Mouse (Mus musculus) C2C12 (cell line): Measurements from ENCODE around the gene Hdac8. TPM values are rescaled to one million over a fixed set of nuclear protein-coding genes. Genes with fewer than 3 reads are reported as not detected.

Experiments used
- H3K27me3 ChIP-seq: one replicate; pipeline ENCODE4 v1.6.1; 2011; ENCODE audit not compliant: control insufficient read depth, insufficient read depth, insufficient read length
- H3K36me3 ChIP-seq: one replicate; pipeline ENCODE4 v1.6.1; 2011; ENCODE audit not compliant: control insufficient read depth, insufficient read depth
- H3K4me3 ChIP-seq: one replicate; pipeline ENCODE4 v1.5.1; 2011; ENCODE audit warnings: mild to moderate bottlenecking, control low read depth; ENCODE audit not compliant: poor library complexity, insufficient read depth, severe bottlenecking
- H3K79me2 ChIP-seq: one replicate; pipeline ENCODE4 v1.6.1; 2011; ENCODE audit not compliant: control insufficient read depth, insufficient read depth
- H3K79me3 ChIP-seq: one replicate; pipeline ENCODE4 v1.6.1; 2011; ENCODE audit warnings: low read depth, control low read depth
- H3ac ChIP-seq: one replicate; pipeline ENCODE3; 2011; ENCODE audit warnings: low read depth; ENCODE audit not compliant: control insufficient read depth, insufficient read length
- CEBPB ChIP-seq: IDR thresholded peaks from one replicate; pipeline ENCODE4 v1.6.1; 2011; ENCODE audit warnings: low read depth, mild to moderate bottlenecking, control low read depth, moderate library complexity
- CTCF ChIP-seq: IDR thresholded peaks from one replicate; pipeline ENCODE4 v1.5.1; 2011; ENCODE audit not compliant: control insufficient read depth, insufficient read depth, insufficient read length
- FOSL1 ChIP-seq: IDR thresholded peaks from one replicate; pipeline ENCODE4 v1.8.0; 2011; ENCODE audit warnings: mild to moderate bottlenecking, low read length; ENCODE audit not compliant: poor library complexity, insufficient read depth, severe bottlenecking
- MAX ChIP-seq: IDR thresholded peaks from one replicate; pipeline ENCODE4 v1.6.1; 2011; ENCODE audit warnings: mild to moderate bottlenecking, control low read depth
- MYOD1 ChIP-seq: IDR thresholded peaks from one replicate; pipeline ENCODE4 v1.6.1; 2011; ENCODE audit warnings: low read depth; ENCODE audit not compliant: control insufficient read depth, insufficient read length
- MYOG ChIP-seq: IDR thresholded peaks from one replicate; pipeline ENCODE4 v1.6.1; 2011; ENCODE audit not compliant: control insufficient read depth, insufficient read length; ENCODE audit errors: extremely low read depth
- USF1 ChIP-seq: IDR thresholded peaks from one replicate; pipeline ENCODE4 v1.6.1; 2011; ENCODE audit warnings: low read depth, mild to moderate bottlenecking, control low read depth, moderate library complexity
- polyA plus RNA-seq: library from polyadenylated mRNA; unstranded; fragments of >200 nt; fragmentation: generic; extraction: Trizol; gene quantifications from one replicate; pipeline ENCODE4 v1.2.1, GENCODE M21; 2012; ENCODE audit warnings: missing spikeins

Gene Hdac8
- polyA plus RNA-seq, 1 experiment = 4.3 TPM

GRCm38 (mm10) chrX:102302476-102302875, 202.7 kb downstream of the Hdac8 start:
- no peaks in the 10 kb centered on the region for H3K79me3 ChIP-seq
- H3K4me3 ChIP-seq = no peak overlapping the region
- no peaks in the 10 kb centered on the region for H3K27me3 ChIP-seq
- TF ChIP-seq CTCF (no peak), CEBPB (no peak), USF1 (no peak), FOSL1 (no peak), MYOD1 (no peak), MAX (no peak), MYOG (no peak)
- no peak overlapping the region for H3ac ChIP-seq
- no peaks in the 10 kb centered on the region for H3K36me3 ChIP-seq
- H3K79me2 ChIP-seq = no peaks in the 10 kb centered on the region

DNA sequence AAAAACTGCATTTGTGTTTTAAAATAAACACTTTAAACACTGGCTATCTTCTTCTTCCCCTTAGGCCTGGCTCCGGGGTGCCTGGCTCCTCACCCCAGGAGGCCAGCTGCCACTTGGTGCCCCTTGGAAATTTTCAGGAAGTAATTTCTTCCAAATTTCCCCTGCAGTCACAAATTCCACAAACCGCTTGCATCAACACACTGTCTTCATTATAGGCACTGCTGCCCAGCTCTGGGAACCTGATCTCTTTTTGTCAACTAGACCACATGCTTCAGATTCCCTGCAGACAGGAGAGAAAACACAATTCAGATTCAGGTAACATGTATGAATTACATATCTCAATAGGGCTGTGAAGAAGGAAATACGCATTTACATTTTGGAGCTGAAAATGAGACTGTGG, 220.3 kb downstream of the Hdac8 start:
- H3K27me3 ChIP-seq = no peaks in the 10 kb centered on the region
- no peaks in the 10 kb centered on the region for H3K79me3 ChIP-seq
- no peaks in the 10 kb centered on the region for H3K36me3 ChIP-seq
- no peak for TF ChIP-seq MYOG
- TF ChIP-seq MAX = no peak
- no peak for TF ChIP-seq CEBPB
- no peak for TF ChIP-seq CTCF
- no peak for TF ChIP-seq FOSL1
- TF ChIP-seq MYOD1 = no peak
- no peak for TF ChIP-seq USF1
- no peaks in the 10 kb centered on the region for H3K79me2 ChIP-seq
- H3ac ChIP-seq = no peak overlapping the region
- no peak overlapping the region for H3K4me3 ChIP-seq

GRCm38 (mm10) chrX:102262620-102263345, 242.4 kb downstream of the Hdac8 start:
- Histone ChIP-seq H3K27me3 (no peaks in the 10 kb centered on the region), H3K36me3 (no peaks in the 10 kb centered on the region)

DNA sequence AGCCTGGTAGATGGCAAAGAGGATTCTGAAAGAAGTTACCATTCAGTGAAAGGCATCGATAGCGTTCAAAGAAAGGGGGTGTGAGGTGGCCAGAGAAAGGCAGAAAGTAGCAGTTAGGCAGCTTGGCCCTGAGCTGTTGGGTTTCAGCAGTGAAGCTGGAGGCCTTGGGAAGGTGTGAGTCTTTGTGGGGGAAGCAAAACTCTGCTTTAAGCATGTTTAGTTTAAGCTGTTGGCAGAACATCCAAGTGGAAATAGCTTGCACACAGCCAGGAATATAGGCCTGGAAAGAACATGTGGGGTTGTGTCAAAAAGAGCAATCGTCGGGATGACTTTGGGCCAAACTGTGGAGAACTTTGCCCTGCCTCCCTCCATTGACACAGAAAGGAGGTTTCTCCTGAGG, 245.4 kb downstream of the Hdac8 start:
- Histone ChIP-seq H3K79me3 (no peaks in the 10 kb centered on the region), H3K36me3 (no peaks in the 10 kb centered on the region), H3ac (no peak overlapping the region), H3K4me3 (no peak overlapping the region), H3K79me2 (no peaks in the 10 kb centered on the region), H3K27me3 (no peaks in the 10 kb centered on the region)
- TF ChIP-seq MYOG = no peak
- no peak for TF ChIP-seq MAX
- TF ChIP-seq FOSL1 = no peak
- no peak for TF ChIP-seq USF1
- TF ChIP-seq CEBPB = no peak
- no peak for TF ChIP-seq CTCF
- no peak for TF ChIP-seq MYOD1

More at GRCm38 (mm10) chrX:102262620-102263345, 242.4 kb downstream of the Hdac8 start:
- TF ChIP-seq FOSL1 (no peak), MYOG (no peak), CEBPB (no peak), CTCF (no peak), MAX (no peak), MYOD1 (no peak), USF1 (no peak)
- Histone ChIP-seq H3K4me3 (no peak overlapping the region), H3ac (no peak overlapping the region), H3K79me2 (no peaks in the 10 kb centered on the region), H3K79me3 (no peaks in the 10 kb centered on the region)

DNA sequence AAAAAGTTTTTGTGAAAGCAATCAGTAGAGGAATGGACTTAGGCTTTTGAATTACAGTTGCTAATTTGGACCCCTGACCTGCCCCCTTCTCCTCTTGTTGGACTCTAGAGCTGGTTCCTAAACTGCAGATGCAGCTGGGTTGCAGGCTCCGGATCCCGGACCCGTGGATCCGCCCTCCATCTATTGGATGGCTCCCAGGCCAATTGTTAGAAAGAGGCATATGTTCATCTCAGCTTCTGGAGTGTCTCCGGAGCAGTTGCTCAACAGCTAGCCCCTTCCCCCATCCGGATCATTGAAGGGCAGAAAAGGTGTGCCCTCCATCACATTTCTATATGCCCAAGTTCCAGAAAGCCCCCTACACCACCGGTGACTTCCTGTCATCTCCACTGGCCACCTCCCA, 251.3 kb downstream of the Hdac8 start:
- no peaks in the 10 kb centered on the region for H3K27me3 ChIP-seq
- no peaks in the 10 kb centered on the region for H3K79me2 ChIP-seq
- no peak overlapping the region for H3K4me3 ChIP-seq
- no peaks in the 10 kb centered on the region for H3K79me3 ChIP-seq
- TF ChIP-seq CTCF = no peak
- TF ChIP-seq USF1 = no peak
- no peak for TF ChIP-seq MAX
- no peak for TF ChIP-seq MYOD1
- no peak for TF ChIP-seq MYOG
- no peak overlapping the region for H3ac ChIP-seq
- no peaks in the 10 kb centered on the region for H3K36me3 ChIP-seq
